Mouse (Mus musculus) kidney, embryonic 14.5 days (tissue): ENCODE results near the gene Cyp8b1. TPM values are rescaled to one million over a fixed set of nuclear protein-coding genes. Genes with fewer than 3 reads are reported as not detected.

ENCODE experiments used
- ATAC-seq: fragments of 200-750 bp; cut with Nextera tagmentation; 2 replicates; pipeline ENCODE4 v1.8.0; 2017; ENCODE audit warnings: moderate number of reproducible peaks, mild to moderate bottlenecking, moderate TSS enrichment, moderate library complexity; ENCODE audit not compliant: low FRiP score, low TSS enrichment
- H3K27ac ChIP-seq: fragments of 300-500 bp; sonication (generic); 2 replicates; pipeline ENCODE4 v1.5.1; 2014; ENCODE audit warnings: low read depth, mild to moderate bottlenecking, low read length, moderate library complexity, mixed read lengths
- H3K27me3 ChIP-seq: fragments of 300-500 bp; sonication (generic); 2 replicates; pipeline ENCODE4 v1.6.1; 2014; ENCODE audit warnings: mild to moderate bottlenecking, low read length; ENCODE audit not compliant: control insufficient read depth, insufficient read depth
- H3K36me3 ChIP-seq: fragments of 300-500 bp; sonication (generic); 2 replicates; pipeline ENCODE4 v1.6.1; 2014; ENCODE audit warnings: low read length, mixed read lengths; ENCODE audit not compliant: control insufficient read depth, insufficient read depth
- H3K4me1 ChIP-seq: fragments of 300-500 bp; sonication (generic); 2 replicates; pipeline ENCODE4 v1.6.1; 2014; ENCODE audit warnings: low read length, mixed read lengths; ENCODE audit not compliant: control insufficient read depth, insufficient read depth
- H3K4me2 ChIP-seq: fragments of 300-500 bp; sonication (generic); replicated peaks from 2 replicates; pipeline ENCODE4 v1.6.1; 2014; ENCODE audit warnings: low read depth, mild to moderate bottlenecking, low read length
- H3K4me3 ChIP-seq: fragments of 300-500 bp; sonication (generic); 2 replicates; pipeline ENCODE4 v1.5.1; 2014; ENCODE audit warnings: mild to moderate bottlenecking, low read length
- H3K9ac ChIP-seq: fragments of 300-500 bp; sonication (generic); 2 replicates; pipeline ENCODE4 v1.6.1; 2014; ENCODE audit warnings: low read depth, mild to moderate bottlenecking, low read length, moderate library complexity
- H3K9me3 ChIP-seq: fragments of 300-500 bp; sonication (generic); 2 replicates; pipeline ENCODE4 v1.6.1; 2016; ENCODE audit warnings: low read length; ENCODE audit not compliant: control insufficient read depth
- WGBS: fragments of 180-500 bp; shearing (Covaris S2); extraction: QIAGEN DNeasy Blood & Tissue Kit; methylation state at CpG from one replicate; pipeline ENCODE4 v1.1.7; 2014; 5-methylcytosine and 5-hydroxymethylcytosine counted together
- polyA plus RNA-seq: library from polyadenylated mRNA; unstranded; fragments of >200 nt; fragmentation: Nextera tagmentation; extraction: Ambion mirVana; gene quantifications from 2 replicates; pipeline ENCODE4 v1.2.1, GENCODE M21; 2014

Cyp8b1 gene
- polyA plus RNA-seq, 1 experiment from 2014 or later, result not detected

DNA sequence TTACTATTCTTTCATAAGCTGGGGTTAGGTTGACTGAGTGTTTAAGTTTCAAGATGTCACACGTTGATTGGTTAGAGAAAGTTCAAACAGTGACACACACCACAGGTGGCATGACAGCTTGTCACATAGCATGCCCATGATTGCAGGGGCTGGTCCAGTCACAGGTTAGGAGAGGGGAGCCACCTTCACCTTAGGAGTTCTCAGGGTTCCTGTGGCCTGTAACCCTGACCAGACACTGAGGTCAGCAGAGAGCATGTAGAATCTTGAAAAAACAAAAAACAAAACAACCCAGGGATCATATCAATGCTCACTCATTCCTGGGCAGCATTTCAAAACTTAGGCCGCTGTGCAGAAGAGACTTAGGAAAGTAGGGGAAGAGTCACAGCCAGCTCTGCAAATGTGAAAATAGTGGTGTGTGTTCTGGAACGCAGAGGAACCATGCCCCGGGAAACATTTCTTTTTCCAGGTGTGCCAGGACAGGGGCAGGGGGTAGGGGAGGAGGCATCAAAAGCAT lies 26.1 kb downstream of the Cyp8b1 start:
- H3K9me3 ChIP-seq, result no peaks in the 10 kb centered on the region
- peak; percentile 43 for ATAC-seq
- H3K4me3 ChIP-seq, result no peak overlapping the region
- H3K36me3 ChIP-seq, result no peaks in the 10 kb centered on the region
- H3K27ac ChIP-seq, result no peak overlapping the region
- peaks cover 13% of the 10 kb centered on the region; the same call in 1 of the 2 replicates for H3K4me1 ChIP-seq
- 58% methylated on average over 4 of the region's 4 CpGs for WGBS
- peak overlapping the region; percentile 26; the same call in 1 of the 2 replicates for H3K4me2 ChIP-seq
- H3K27me3 ChIP-seq, result no peaks in the 10 kb centered on the region
- no peak overlapping the region for H3K9ac ChIP-seq

GRCm38 (mm10) chr9:121882015-121882457 lies 34.1 kb downstream of the Cyp8b1 start:
- no peak overlapping the region for H3K9ac ChIP-seq
- no peaks in the 10 kb centered on the region for H3K9me3 ChIP-seq
- WGBS, result 46% methylated on average over 7 of the region's 7 CpGs
- H3K27ac ChIP-seq, result no peak overlapping the region
- H3K4me3 ChIP-seq, result no peak overlapping the region
- no peaks in the 10 kb centered on the region for H3K4me1 ChIP-seq
- H3K4me2 ChIP-seq, result no peak overlapping the region
- H3K36me3 ChIP-seq, result no peaks in the 10 kb centered on the region
- no peaks in the 10 kb centered on the region for H3K27me3 ChIP-seq
- no peak for ATAC-seq

GRCm38 (mm10) chr9:121881301-121881700 lies 34.8 kb downstream of the Cyp8b1 start:
- Histone ChIP-seq H3K27ac (no peak overlapping the region), H3K27me3 (no peaks in the 10 kb centered on the region), H3K9ac (no peak overlapping the region), H3K36me3 (no peaks in the 10 kb centered on the region), H3K4me2 (no peak overlapping the region), H3K9me3 (no peaks in the 10 kb centered on the region), H3K4me1 (no peaks in the 10 kb centered on the region), H3K4me3 (no peak overlapping the region)
- 65% methylated on average over 6 of the region's 6 CpGs for WGBS
- no peak for ATAC-seq

DNA sequence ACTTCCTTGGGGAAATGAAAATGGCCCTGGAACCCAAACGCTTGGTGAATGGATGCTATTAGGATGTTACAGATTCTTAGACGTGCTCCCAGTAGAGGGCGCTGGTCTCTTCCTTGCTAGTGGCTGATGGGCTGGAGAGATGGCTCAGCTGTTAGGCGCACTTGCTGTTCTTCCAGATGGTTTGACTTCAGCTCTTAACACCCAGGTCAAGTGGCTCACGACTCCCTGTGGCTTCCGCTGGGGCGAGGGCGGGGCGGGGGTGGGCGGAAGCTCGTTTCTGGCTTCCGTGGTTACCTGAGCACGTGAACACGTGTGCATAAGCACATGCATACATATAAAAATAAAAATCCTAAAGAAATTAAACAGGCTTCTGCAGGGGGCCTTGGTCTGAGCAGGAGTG lies 35.3 kb downstream of the Cyp8b1 start:
- Histone ChIP-seq H3K9ac (no peak overlapping the region), H3K4me1 (no peaks in the 10 kb centered on the region), H3K27ac (no peak overlapping the region), H3K36me3 (no peaks in the 10 kb centered on the region), H3K4me2 (peak overlapping the region; percentile 22; the same call in 1 of the 2 replicates), H3K27me3 (no peaks in the 10 kb centered on the region), H3K4me3 (no peak overlapping the region), H3K9me3 (no peaks in the 10 kb centered on the region)
- no peak for ATAC-seq
- 27% methylated on average over 14 of the region's 14 CpGs for WGBS

DNA sequence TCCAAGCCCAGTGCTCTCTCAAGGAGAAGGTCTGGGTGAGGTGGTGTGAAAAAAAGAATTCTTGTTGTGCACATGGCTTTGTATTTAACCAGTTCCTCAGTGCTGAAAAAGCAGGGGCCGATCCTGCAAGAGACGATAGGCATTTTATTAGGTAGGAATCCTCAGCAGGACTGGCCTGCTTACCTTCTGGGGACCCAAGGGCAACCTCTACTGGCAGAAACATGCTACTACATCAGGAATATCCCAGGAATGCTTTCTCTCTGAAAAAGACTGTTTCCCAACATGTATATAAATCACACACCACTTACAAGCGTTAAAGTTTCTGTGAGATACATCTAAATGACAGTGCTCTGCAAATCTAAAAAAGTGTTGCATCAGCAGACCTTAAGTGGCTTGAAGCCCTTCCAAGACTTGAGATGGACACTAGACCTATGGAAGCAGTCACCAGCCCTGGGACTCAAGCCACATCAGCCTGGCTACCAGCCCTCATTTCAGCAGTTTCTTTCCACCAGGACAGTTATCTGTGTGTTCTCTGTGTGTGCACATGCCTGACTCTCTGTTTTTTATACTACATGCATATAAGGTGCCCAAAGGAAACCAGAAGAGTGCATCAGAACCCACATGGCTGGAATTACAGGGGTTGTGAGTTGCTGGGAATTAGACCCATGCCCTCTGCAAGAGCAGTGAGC lies 38.9 kb downstream of the Cyp8b1 start:
- Histone ChIP-seq H3K9ac (no peak overlapping the region), H3K36me3 (no peaks in the 10 kb centered on the region), H3K9me3 (no peaks in the 10 kb centered on the region), H3K27ac (no peak overlapping the region), H3K4me3 (no peak overlapping the region), H3K4me1 (no peaks in the 10 kb centered on the region), H3K4me2 (no peak overlapping the region), H3K27me3 (no peaks in the 10 kb centered on the region)
- no peak for ATAC-seq
- 6% methylated on average over 3 of the region's 3 CpGs for WGBS

DNA sequence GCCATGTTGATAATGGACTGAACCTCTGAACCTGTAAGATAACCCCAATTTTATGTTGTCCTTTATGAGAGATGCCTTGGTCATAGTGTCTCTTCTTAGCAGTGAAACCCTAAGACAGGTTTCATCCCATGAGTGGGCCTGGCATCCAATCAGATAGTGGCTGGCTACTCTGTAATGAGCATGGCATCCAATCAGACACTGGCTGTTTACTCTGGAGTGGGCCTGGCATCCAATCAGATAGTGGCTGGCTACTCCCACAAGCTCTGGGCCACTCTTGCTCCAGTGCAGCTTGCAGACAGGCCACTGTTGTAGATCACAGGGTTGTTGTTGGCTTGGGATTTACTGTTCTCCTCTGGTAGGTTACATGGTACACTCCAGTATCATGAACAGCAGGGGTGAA lies 42.5 kb downstream of the Cyp8b1 start:
- ATAC-seq, result no peak
- Histone ChIP-seq H3K27ac (no peak overlapping the region), H3K9ac (no peak overlapping the region), H3K9me3 (no peaks in the 10 kb centered on the region), H3K4me3 (no peak overlapping the region), H3K4me1 (no peaks in the 10 kb centered on the region), H3K4me2 (no peak overlapping the region), H3K36me3 (no peaks in the 10 kb centered on the region), H3K27me3 (no peaks in the 10 kb centered on the region)

GRCm38 (mm10) chr9:121872062-121872683 lies 43.9 kb downstream of the Cyp8b1 start:
- Histone ChIP-seq H3K36me3 (no peaks in the 10 kb centered on the region), H3K27me3 (no peaks in the 10 kb centered on the region), H3K4me1 (no peaks in the 10 kb centered on the region), H3K9ac (no peak overlapping the region), H3K4me3 (no peak overlapping the region), H3K4me2 (no peak overlapping the region), H3K9me3 (no peaks in the 10 kb centered on the region), H3K27ac (no peak overlapping the region)
- no peak for ATAC-seq
- WGBS, result 82% methylated on average over 2 of the region's 2 CpGs

DNA sequence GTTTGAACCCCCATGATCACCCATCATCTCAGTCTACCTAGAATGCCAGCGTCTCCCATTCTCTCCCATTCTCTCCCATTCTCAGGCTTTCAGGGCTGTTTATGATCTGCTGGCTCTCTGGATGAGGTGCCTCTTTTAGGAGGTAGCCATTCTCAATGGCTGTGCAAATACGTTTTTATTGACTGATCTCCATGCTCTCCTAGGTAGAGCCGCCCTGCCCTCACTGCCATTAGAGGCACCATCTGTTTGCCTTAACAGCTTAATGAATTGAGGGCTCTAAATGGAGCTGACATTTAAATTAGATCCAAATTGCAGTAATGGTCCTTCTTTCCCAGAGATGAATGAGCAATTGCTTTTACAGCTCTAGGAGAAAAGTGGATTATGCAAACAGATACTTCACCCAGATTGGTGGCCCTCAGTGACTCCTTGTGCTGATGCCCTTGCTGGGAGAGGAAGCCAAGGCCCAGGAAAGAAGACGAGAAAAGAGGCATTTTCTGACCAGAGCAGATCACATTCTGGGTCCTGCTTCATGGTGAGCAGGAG lies 46.1 kb downstream of the Cyp8b1 start:
- WGBS, result 29% methylated on average over 4 of the region's 4 CpGs
- no peaks in the 10 kb centered on the region for H3K36me3 ChIP-seq
- H3K9me3 ChIP-seq, result no peaks in the 10 kb centered on the region
- H3K27ac ChIP-seq, result no peak overlapping the region
- H3K4me1 ChIP-seq, result 0 out of 2 replicates have a peak, but pooled peaks cover 4% of the 10 kb centered on the region
- no peak overlapping the region for H3K4me2 ChIP-seq
- H3K9ac ChIP-seq, result no peak overlapping the region
- no peak overlapping the region for H3K4me3 ChIP-seq
- no peak for ATAC-seq
- no peaks in the 10 kb centered on the region for H3K27me3 ChIP-seq

GRCm38 (mm10) chr9:121869432-121869831 lies 46.7 kb downstream of the Cyp8b1 start:
- no peak overlapping the region for H3K4me2 ChIP-seq
- no peak for ATAC-seq
- no peak overlapping the region for H3K27ac ChIP-seq
- H3K4me1 ChIP-seq, result 0 out of 2 replicates have a peak, but pooled peaks cover 4% of the 10 kb centered on the region
- H3K9ac ChIP-seq, result no peak overlapping the region
- H3K4me3 ChIP-seq, result no peak overlapping the region
- no peaks in the 10 kb centered on the region for H3K9me3 ChIP-seq
- no peaks in the 10 kb centered on the region for H3K36me3 ChIP-seq
- 79% methylated on average over 5 of the region's 5 CpGs for WGBS
- H3K27me3 ChIP-seq, result no peaks in the 10 kb centered on the region
